Comparison of ENCODE assay signal across 8 mouse cellular contexts in genomic region chr13:51903324-51903939, GRCm38 (mm10). TPM values are rescaled to one million over a fixed set of nuclear protein-coding genes. Genes with fewer than 3 reads are reported as not detected.
A peak's percentile ranks its signal among the peaks of the same experiment; 100 is the strongest.
DNase-seq lines count a peak whose midpoint lies in the region; ATAC-seq lines count a peak whose summit lies in the region.

No protein-coding gene starts in this region.

- ATAC-seq in cerebellum, adult (ENCODE audit: insufficient number of reproducible peaks, low FRiP score, low TSS enrichment): no peak

- intact Hi-C loops in heart, postnatal 14 days (cut with DNase I): loop anchor here (2.0 to 5.0 kb wide), 2 partner anchors 57 to 74 kb away; partner anchors contain the start of gene Gadd45g

- DNase-seq in cerebellum, adult 9-11 months: peak; percentile 42
- DNase-seq in embryo, embryonic 9.5 days (ENCODE audit: extremely low spot score): peak; percentile 33
- peak; percentile 30 to 44 for DNase-seq in heart, postnatal 14 days
- peak; percentile 43 to 70 for DNase-seq in lung, postnatal 4 days
- DNase-seq in spleen, postnatal 10 days (ENCODE audit: low spot score in 2 of 2): no peak
- no peak for DNase-seq in gastrocnemius, postnatal 25 days
- DNase-seq in right cerebral cortex, postnatal 25 days: no peak

RNA-seq across cellular contexts. Expression of gene Gadd45g, which starts 57.0 kb away (rescaled TPM):
- 10 to 100 TPM; 31.7 to 32.6 TPM for total RNA-seq in heart, postnatal 14 days (2021)
- 10 to 100 TPM; 15.3 to 17.4 TPM for total RNA-seq in gastrocnemius, postnatal 25 days (2021)

Comparison
In these comparisons a context has a peak if more than half of its experiments do, and no peak if none do; other contexts are left out.
1. DNase-seq: peak in cerebellum, adult 9-11 months (single experiment), embryo, embryonic 9.5 days (single experiment), heart, postnatal 14 days (2 of 2) and lung, postnatal 4 days (2 of 2); none in spleen, postnatal 10 days (0 of 2), gastrocnemius, postnatal 25 days (single experiment) and right cerebral cortex, postnatal 25 days (single experiment).